Mouse (Mus musculus) hindbrain, embryonic 15.5 days (tissue): ENCODE data around the gene Cacna1b. TPM values are rescaled to one million over a fixed set of nuclear protein-coding genes. Genes with fewer than 3 reads are reported as not detected.
A peak's percentile ranks its signal among the peaks of the same experiment; 100 is the strongest.

ENCODE experiments used
- ATAC-seq: fragments of 200-750 bp; cut with Nextera tagmentation; 2 replicates; pipeline ENCODE4 v1.8.0; 2017; ENCODE audit warnings: low read depth, moderate number of reproducible peaks, moderate TSS enrichment; ENCODE audit not compliant: low FRiP score
- H3K27ac ChIP-seq: fragments of 300-500 bp; sonication (generic); replicated peaks from 2 replicates; pipeline ENCODE4 v1.5.1; 2015; ENCODE audit warnings: mild to moderate bottlenecking, inconsistent platforms
- H3K27me3 ChIP-seq: fragments of 300-500 bp; sonication (generic); 2 replicates; pipeline ENCODE4 v1.6.1; 2015; ENCODE audit warnings: control low read depth, inconsistent platforms
- H3K36me3 ChIP-seq: fragments of 300-500 bp; sonication (generic); 2 replicates; pipeline ENCODE4 v1.6.1; 2015; ENCODE audit warnings: control low read depth, inconsistent platforms
- H3K4me1 ChIP-seq: fragments of 300-500 bp; sonication (generic); replicated peaks from 2 replicates; pipeline ENCODE4 v1.6.1; 2015; ENCODE audit warnings: control low read depth, inconsistent platforms
- H3K4me2 ChIP-seq: fragments of 300-500 bp; sonication (generic); 2 replicates; pipeline ENCODE4 v1.6.1; 2015; ENCODE audit warnings: moderate library complexity, mild to moderate bottlenecking, inconsistent platforms
- H3K4me3 ChIP-seq: fragments of 300-500 bp; sonication (generic); 2 replicates; pipeline ENCODE4 v1.5.1; 2015; ENCODE audit warnings: mild to moderate bottlenecking, inconsistent platforms
- H3K9ac ChIP-seq: fragments of 300-500 bp; sonication (generic); 2 replicates; pipeline ENCODE4 v1.6.1; 2015; ENCODE audit warnings: inconsistent platforms
- H3K9me3 ChIP-seq: fragments of 300-500 bp; sonication (generic); 2 replicates; pipeline ENCODE4 v1.6.1; 2016; ENCODE audit warnings: control low read depth, inconsistent platforms
- WGBS: fragments of 180-500 bp; shearing (Covaris S2); methylation state at CpG from one replicate; pipeline ENCODE4 v1.1.7; 2015; 5-methylcytosine and 5-hydroxymethylcytosine counted together
- polyA plus RNA-seq: library from polyadenylated mRNA; unstranded; fragments of >200 nt; fragmentation: Nextera tagmentation; extraction: Ambion mirVana; gene quantifications from 2 replicates; pipeline ENCODE4 v1.2.1, GENCODE M21; 2015

The Cacna1b gene
- polyA plus RNA-seq, 1 experiment from 2014 or later: 17.5 TPM

DNA sequence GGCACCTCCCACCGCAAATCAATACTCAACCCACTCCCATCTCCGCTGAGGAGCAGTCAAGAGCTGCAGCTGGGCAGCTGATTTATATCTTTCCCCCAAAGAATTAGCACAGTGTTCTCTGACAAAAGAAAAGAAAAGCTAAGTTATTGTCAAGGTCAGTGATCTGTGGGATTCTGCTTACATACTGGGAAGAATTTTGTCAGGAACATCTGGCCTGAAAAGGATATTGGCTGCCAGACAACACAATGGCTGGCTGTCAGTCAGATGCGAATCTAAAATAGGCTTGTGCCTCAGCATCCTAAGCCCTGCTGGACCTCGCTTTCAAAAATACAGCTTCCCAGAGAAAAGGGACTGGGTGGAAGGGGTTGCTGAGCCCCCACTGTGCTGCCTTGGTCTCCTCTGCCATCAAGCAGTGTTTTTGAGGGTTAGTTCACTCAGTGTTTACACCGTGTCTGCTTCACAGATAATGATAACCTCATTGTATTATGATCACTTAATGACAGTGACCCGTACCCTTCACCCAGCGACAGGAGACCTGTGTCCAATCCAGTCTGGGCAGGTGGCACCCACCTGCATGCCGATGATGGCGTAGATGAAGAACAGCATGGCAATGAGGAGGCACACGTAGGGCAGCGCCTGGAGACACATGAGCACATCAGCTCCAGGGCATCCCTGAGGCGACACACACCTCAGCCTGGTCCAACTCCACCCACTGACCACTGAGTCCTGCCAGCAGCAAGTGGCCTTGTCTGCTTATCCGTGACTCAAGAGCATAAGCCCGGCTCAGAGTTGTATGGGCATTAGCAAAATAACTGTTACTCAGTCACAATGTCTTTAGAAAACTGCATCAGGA is 124.6 kb downstream of the Cacna1b start:
- ATAC-seq: peak; percentile 49; the same call in 1 of the 2 replicates
- Histone ChIP-seq H3K27ac (peak overlapping the region; percentile 35; the same call in 1 of the 2 replicates), H3K4me3 (no peak overlapping the region), H3K4me1 (peaks cover 8% of the 10 kb centered on the region), H3K9me3 (no peaks in the 10 kb centered on the region), H3K9ac (no peak overlapping the region), H3K36me3 (peaks cover 39% of the 10 kb centered on the region), H3K4me2 (no peak overlapping the region), H3K27me3 (no peaks in the 10 kb centered on the region)
- WGBS: 54% methylated on average over 14 of the region's 14 CpGs

DNA sequence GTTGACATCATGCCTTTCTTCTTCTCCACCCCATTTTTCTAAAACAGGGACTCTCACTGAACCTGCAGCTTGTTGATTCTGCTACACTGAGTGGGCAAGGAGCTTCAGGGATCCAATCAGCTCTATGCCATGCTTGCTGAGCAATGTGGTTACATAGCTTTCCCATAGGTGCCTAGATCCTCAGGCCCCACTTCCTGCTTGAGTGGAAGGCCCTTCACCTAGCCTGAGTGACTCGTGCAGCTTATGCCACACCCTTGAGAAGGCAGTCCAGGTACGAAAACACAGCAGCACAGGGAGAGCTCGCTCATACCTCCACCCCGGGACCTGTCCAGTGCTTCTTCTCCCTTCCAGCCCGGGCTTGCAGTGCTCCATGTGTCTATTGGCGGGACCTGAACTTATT is 129.3 kb downstream of the Cacna1b start:
- Histone ChIP-seq H3K4me2 (no peak overlapping the region), H3K36me3 (peaks cover 62% of the 10 kb centered on the region), H3K27ac (no peak overlapping the region), H3K27me3 (no peaks in the 10 kb centered on the region), H3K4me3 (no peak overlapping the region), H3K9ac (no peak overlapping the region), H3K9me3 (no peaks in the 10 kb centered on the region), H3K4me1 (peaks cover 7% of the 10 kb centered on the region)
- no peak for ATAC-seq
- 94% methylated on average over 6 of the region's 6 CpGs for WGBS

DNA sequence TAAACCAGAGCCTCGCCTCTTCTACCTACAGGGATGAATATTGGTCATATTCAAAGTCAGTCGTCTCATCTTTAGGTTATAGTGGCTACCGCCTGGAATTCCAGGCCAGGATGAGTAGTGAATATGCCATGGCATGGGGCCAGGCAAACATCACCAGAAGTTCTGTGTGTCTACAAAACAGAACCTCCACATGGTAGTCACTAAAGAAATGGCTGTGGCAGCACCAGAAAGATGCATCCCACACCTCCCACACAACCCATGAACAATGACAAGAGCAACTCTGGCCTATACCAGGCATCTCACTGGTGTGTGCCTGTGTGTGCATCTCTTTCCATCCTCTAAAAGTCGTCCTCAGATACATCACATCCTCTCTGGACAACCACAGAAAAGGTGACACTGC is 145.8 kb downstream of the Cacna1b start:
- ATAC-seq: no peak
- Histone ChIP-seq H3K4me2 (no peak overlapping the region), H3K36me3 (peaks cover 45% of the 10 kb centered on the region), H3K27ac (no peak overlapping the region), H3K9me3 (no peaks in the 10 kb centered on the region), H3K27me3 (no peaks in the 10 kb centered on the region), H3K4me1 (no peaks in the 10 kb centered on the region), H3K9ac (no peak overlapping the region), H3K4me3 (no peak overlapping the region)
- 87% methylated on average over 4 of the region's 4 CpGs for WGBS

DNA sequence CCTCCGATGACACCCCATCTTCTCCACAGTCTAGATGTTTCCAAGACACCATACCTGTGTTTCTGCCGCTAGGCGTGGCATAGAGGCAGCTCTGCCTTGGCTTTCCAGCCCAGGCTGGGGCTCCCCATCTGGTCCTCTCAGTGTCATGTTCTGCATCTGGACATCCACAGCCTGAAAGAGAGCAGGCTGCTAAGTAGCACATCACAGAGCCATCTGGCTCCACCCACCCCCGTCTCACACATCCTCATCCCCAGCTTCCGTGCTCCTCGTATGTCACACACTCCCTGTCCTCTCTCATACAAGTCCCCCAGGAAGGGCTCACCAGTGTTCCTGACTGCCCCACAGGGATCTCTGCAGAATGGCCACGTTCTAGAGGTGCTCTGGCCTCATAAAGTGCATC is 153.2 kb downstream of the Cacna1b start:
- H3K4me3 ChIP-seq: no peak overlapping the region
- no peaks in the 10 kb centered on the region for H3K9me3 ChIP-seq
- no peaks in the 10 kb centered on the region for H3K27me3 ChIP-seq
- H3K4me2 ChIP-seq: no peak overlapping the region
- 80% methylated on average over 7 of the region's 7 CpGs for WGBS
- no peak overlapping the region for H3K27ac ChIP-seq
- H3K4me1 ChIP-seq: no peaks in the 10 kb centered on the region
- no peak overlapping the region for H3K9ac ChIP-seq
- no peak for ATAC-seq
- H3K36me3 ChIP-seq: peaks cover 43% of the 10 kb centered on the region

DNA sequence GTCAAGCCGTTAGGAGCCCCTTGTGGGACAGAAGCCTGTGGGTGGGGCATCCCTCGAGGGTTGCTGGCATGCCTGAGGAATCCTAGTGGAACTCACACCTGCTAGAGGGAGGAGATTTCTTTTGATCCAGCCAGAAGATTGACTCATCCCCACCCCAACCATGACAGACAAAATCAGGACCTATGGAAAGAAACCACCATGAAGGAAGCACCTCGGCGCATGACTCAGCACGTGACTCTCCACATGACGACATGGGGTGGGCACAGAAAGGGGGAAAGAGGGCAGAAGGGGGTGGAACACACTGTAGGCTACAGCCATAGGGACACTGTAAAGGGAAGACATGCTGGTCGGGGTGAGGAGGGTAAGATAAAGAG is 154.2 kb downstream of the Cacna1b start:
- H3K4me2 ChIP-seq: no peak overlapping the region
- ATAC-seq: no peak
- no peak overlapping the region for H3K4me3 ChIP-seq
- no peaks in the 10 kb centered on the region for H3K27me3 ChIP-seq
- no peak overlapping the region for H3K9ac ChIP-seq
- H3K4me1 ChIP-seq: no peaks in the 10 kb centered on the region
- 50% methylated on average over 7 of the region's 7 CpGs for WGBS
- no peaks in the 10 kb centered on the region for H3K9me3 ChIP-seq
- peaks cover 43% of the 10 kb centered on the region for H3K36me3 ChIP-seq
- H3K27ac ChIP-seq: no peak overlapping the region

DNA sequence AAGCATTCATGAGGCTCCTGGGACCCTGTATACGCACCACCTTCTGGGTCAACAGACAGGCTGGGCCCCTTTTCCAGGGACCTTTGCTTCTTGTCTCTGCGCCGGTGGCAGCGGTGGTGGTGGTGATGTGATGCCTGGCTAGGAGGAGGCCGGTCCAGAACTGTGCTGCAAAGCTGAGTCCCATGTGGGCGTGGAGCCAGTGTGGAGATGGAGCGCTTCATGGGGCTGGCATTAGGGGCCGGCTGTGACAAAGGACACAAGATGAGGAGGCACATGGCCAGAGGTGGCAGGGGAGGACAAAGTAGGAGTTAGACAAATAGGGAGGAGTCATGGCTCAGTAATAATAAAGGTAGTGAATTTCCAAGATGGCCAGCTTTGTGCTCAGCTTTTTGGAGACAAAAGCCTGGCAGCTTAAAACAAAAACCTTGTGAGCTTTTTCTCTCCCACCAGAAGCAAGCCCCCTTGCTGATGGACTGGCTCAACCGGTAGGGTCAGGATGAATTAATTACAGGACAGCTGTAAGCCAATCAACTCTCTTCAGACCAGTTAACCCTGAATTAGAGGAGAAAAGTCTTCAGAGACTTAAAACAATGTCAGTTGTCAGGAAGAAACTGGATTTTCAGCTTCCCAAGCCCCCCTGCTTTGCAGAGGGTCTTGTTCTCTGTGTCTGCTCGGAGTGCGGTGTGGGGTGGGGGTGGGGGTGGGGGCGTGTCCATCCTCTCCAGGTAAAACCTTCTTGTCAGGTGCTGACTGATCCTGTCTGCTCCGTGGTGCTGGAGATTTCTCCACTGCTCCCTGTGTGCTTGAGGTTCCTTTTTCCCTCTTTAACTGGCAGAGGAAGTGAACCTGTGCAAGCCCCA is 154.8 kb downstream of the Cacna1b start:
- peaks cover 40% of the 10 kb centered on the region for H3K36me3 ChIP-seq
- H3K27ac ChIP-seq: no peak overlapping the region
- peak; percentile 44; the same call in 1 of the 2 replicates for ATAC-seq

DNA sequence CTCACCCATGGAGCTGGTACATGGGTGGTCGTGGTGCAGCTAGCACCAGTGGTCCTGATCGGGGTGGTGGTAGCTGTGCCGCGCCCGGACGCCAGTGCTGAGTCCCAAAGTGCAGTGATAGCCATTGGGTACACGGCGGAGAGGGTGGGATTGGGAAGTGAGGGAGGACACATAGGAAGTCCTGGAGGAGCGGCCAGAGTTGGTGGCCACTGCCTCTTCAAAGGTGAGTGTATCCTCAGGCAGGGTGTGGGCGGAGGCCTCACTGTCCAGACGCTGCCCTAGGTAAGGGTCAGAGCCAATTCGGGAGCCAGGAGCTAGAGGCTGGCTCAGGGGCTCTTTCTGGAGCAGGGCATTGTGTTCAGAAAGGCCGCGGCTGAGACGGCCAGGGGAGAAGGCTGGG is 156.4 kb downstream of the Cacna1b start:
- 92% methylated on average over 15 of the region's 15 CpGs for WGBS
- ATAC-seq: no peak
- no peak overlapping the region for H3K4me2 ChIP-seq
- H3K36me3 ChIP-seq: peaks cover 37% of the 10 kb centered on the region
- no peaks in the 10 kb centered on the region for H3K9me3 ChIP-seq
- H3K4me3 ChIP-seq: no peak overlapping the region
- no peak overlapping the region for H3K9ac ChIP-seq
- no peaks in the 10 kb centered on the region for H3K27me3 ChIP-seq
- H3K4me1 ChIP-seq: no peaks in the 10 kb centered on the region
- H3K27ac ChIP-seq: no peak overlapping the region

More for the DNA sequence above, 154.8 kb downstream of the Cacna1b start:
- H3K9me3 ChIP-seq: no peaks in the 10 kb centered on the region
- no peaks in the 10 kb centered on the region for H3K27me3 ChIP-seq
- no peaks in the 10 kb centered on the region for H3K4me1 ChIP-seq
- no peak overlapping the region for H3K4me3 ChIP-seq
- WGBS: 25% methylated on average over 13 of the region's 13 CpGs
- H3K4me2 ChIP-seq: no peak overlapping the region
- H3K9ac ChIP-seq: no peak overlapping the region

DNA sequence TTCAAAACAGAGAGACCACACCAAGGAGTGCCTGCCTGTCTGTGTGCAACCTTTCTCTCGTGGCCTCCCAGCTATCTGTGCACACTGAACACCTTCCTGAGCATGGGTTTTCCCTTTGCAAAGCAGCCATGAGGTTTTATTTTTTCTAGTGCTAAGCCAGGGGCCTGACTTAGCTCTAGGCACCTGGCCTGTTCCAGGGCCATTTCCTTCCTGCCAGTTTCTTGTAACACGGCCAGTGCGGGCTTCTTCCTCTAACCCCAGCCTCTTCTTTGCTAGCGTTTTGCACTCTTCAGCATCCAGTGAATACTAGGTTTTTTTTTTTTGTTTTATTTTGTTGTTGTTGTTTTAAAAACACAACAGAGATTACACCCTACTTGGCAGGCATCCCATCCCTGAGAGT is 157.9 kb downstream of the Cacna1b start:
- no peaks in the 10 kb centered on the region for H3K4me1 ChIP-seq
- H3K27me3 ChIP-seq: no peaks in the 10 kb centered on the region
- 75% methylated on average over 4 of the region's 4 CpGs for WGBS
- H3K4me2 ChIP-seq: no peak overlapping the region
- ATAC-seq: no peak
- H3K36me3 ChIP-seq: peaks cover 26% of the 10 kb centered on the region
- H3K4me3 ChIP-seq: no peak overlapping the region
- no peaks in the 10 kb centered on the region for H3K9me3 ChIP-seq
- H3K27ac ChIP-seq: no peak overlapping the region
- H3K9ac ChIP-seq: no peak overlapping the region

DNA sequence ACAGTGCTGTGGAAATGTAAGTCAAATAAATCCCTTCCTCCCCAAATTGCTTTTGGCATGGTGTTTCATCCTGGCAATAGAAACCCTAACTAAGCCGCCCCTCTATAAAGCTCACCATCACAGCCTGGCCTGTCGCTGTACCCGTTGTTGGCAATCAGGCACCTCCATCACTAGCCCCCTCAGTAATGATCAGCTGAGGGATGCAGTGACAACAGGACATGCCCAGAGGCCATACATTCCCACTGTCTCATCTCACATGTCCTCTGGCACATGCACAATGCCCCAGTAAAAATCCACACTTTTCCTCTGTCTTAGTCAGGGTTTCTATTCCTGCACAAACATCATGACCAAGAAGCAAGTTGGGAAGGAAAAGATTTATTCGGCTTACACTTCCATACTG is 173.5 kb downstream of the Cacna1b start:
- Histone ChIP-seq H3K4me2 (no peak overlapping the region), H3K4me3 (no peak overlapping the region), H3K27ac (no peak overlapping the region), H3K9me3 (no peaks in the 10 kb centered on the region), H3K4me1 (no peaks in the 10 kb centered on the region), H3K9ac (no peak overlapping the region), H3K27me3 (no peaks in the 10 kb centered on the region), H3K36me3 (no peaks in the 10 kb centered on the region)
- WGBS: 88% methylated on average over 4 of the region's 4 CpGs
- ATAC-seq: no peak

DNA sequence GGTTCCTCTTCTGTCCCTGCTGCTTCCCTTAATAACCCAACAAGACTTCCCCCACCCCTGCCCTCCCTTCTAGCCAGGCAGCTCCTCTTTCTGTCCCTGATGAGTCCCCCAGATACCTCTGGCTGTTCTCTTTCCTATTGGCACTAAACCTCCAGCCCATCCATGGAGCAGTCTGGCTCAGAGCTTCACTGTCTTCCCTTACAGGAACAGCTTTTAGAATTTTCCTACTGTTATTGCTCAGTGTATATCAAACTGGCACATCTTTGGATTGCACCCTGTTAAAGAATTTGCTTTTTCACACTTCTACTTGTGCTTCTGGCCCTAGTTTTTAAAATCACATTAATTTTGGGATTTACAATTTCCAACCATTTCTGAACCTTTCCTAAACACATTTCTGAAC is 175.0 kb downstream of the Cacna1b start:
- Histone ChIP-seq H3K9me3 (no peaks in the 10 kb centered on the region), H3K4me1 (no peaks in the 10 kb centered on the region), H3K36me3 (no peaks in the 10 kb centered on the region), H3K4me3 (no peak overlapping the region), H3K4me2 (no peak overlapping the region), H3K27ac (no peak overlapping the region), H3K9ac (no peak overlapping the region), H3K27me3 (no peaks in the 10 kb centered on the region)
- no peak for ATAC-seq

DNA sequence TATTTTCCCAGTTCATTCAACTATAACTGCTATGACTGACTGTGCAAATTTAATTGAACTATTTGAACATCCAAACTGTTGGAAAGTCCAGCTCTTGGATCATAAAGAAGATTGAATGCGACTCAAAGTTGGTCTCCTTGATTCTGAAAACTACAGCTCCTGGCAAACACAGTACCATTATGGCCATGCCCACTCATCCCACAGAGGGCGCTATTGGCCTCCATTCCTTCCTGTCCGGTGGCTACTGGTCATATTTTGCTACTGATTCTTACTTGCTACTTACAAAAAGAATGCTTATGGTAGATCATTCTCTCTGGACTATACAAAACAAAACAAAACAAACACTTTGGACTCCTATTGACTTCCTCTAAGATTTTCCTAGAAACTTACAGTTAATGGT is 188.3 kb downstream of the Cacna1b start:
- H3K27me3 ChIP-seq: no peaks in the 10 kb centered on the region
- no peak for ATAC-seq
- no peak overlapping the region for H3K4me3 ChIP-seq
- no peaks in the 10 kb centered on the region for H3K4me1 ChIP-seq
- no peak overlapping the region for H3K4me2 ChIP-seq
- 21% methylated on average over 3 of the region's 3 CpGs for WGBS
- H3K27ac ChIP-seq: no peak overlapping the region
- no peaks in the 10 kb centered on the region for H3K9me3 ChIP-seq
- no peaks in the 10 kb centered on the region for H3K36me3 ChIP-seq
- no peak overlapping the region for H3K9ac ChIP-seq

DNA sequence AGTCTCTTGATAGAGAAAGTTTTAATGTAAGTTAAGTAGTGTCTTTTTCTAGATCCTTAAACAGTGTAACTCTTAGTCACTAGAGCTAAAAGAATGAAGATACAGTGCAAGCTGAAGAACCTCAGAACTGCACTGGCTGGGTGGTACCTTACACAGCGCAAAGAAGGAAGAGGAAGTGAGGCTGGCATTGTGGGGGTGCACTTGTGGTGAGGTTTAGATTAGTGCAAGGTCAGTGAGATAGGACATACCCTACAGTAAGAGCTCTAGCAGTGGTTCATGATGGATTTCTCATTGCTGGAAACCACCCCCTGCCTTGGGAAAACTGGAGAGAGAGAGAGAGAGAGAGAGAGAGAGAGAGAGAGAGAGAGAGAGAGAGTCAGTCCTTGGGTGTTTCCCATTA is 192.0 kb downstream of the Cacna1b start:
- no peaks in the 10 kb centered on the region for H3K4me1 ChIP-seq
- H3K9me3 ChIP-seq: no peaks in the 10 kb centered on the region
- 91% methylated on average over 1 of the region's 1 CpGs for WGBS
- no peak overlapping the region for H3K4me2 ChIP-seq
- H3K9ac ChIP-seq: no peak overlapping the region
- no peak overlapping the region for H3K27ac ChIP-seq
- no peak overlapping the region for H3K4me3 ChIP-seq
- no peaks in the 10 kb centered on the region for H3K27me3 ChIP-seq
- ATAC-seq: no peak
- H3K36me3 ChIP-seq: no peaks in the 10 kb centered on the region
